ENCODE assay signal across 29 mouse cellular contexts in genomic region chr19:28970251-28970650, GRCm38 (mm10). TPM values are rescaled to one million over a fixed set of nuclear protein-coding genes. Genes with fewer than 3 reads are reported as not detected.
A peak's percentile ranks its signal among the peaks of the same experiment; 100 is the strongest.
DNase-seq lines count a peak whose midpoint lies in the region; ATAC-seq and TF ChIP-seq lines count a peak whose summit lies in the region.
"Had no signal": no experiment of that assay in that cellular context is flagged by ENCODE, and none has a peak within 500 bp of the region (broad histone marks: within the 10 kb centered on the region; RNA-seq: fewer than 3 reads in every experiment).

No protein-coding gene starts in this region.

- no peak for ATAC-seq in heart, embryonic 12.5 days (ENCODE audit: insufficient number of reproducible peaks, low FRiP score)
- no peak for ATAC-seq in megakaryocyte-erythroid progenitor cell, adult 5-6 weeks (replicated peaks; ENCODE audit: low FRiP score, low TSS enrichment, poor library complexity, severe bottlenecking)
- ATAC-seq: forebrain, embryonic 16.5 days; hindbrain, postnatal 0 days; intestine, embryonic 16.5 days; midbrain, embryonic 15.5 days had no signal

- whole genome bisulfite sequencing in heart, adult 2 months, result 41% methylated on average over 11 of the region's 11 CpGs
- WGBS in heart, embryonic 12.5 days, result 51% methylated on average over 11 of the region's 11 CpGs

- no peak for TF ChIP-seq CTCF in heart, adult 2 months (IDR thresholded peaks at IDR 0.05)

- H3K9ac ChIP-seq in heart, adult 2 months (ENCODE audit: low read depth, low read length), result no peak overlapping the region; the same call in 1 of the 2 replicates
- H3K9ac ChIP-seq in heart, embryonic 12.5 days, result no peak overlapping the region
- H3K9ac ChIP-seq: heart, embryonic 15.5 days; hindbrain, embryonic 12.5 days; kidney, embryonic 15.5 days; limb, embryonic 15.5 days; liver, embryonic 13.5 days; lung, embryonic 14.5 days; midbrain, embryonic 15.5 days had no signal

- peaks cover 12% of the 10 kb centered on the region for H3K4me1 ChIP-seq in heart, adult 2 months (ENCODE audit: control insufficient read depth, insufficient read depth, low read length)
- peaks cover 19% of the 10 kb centered on the region for H3K4me1 ChIP-seq in heart, embryonic 12.5 days (replicated peaks)

- no peak overlapping the region; the same call in 1 of the 2 replicates for H3K4me2 ChIP-seq in heart, embryonic 12.5 days
- H3K4me2 ChIP-seq: heart, embryonic 15.5 days; hindbrain, embryonic 12.5 days; kidney, embryonic 15.5 days; limb, embryonic 15.5 days; liver, embryonic 13.5 days; lung, embryonic 14.5 days; midbrain, embryonic 15.5 days had no signal

- H3K4me3 ChIP-seq in heart, adult 2 months, result no peak overlapping the region
- no peak overlapping the region for H3K4me3 ChIP-seq in heart, embryonic 12.5 days
- H3K4me3 ChIP-seq: erythroblast, embryonic 14.5 days; heart, embryonic 15.5 days; hindbrain, embryonic 12.5 days; kidney, embryonic 15.5 days; limb, embryonic 10.5 days; limb, embryonic 15.5 days; liver, embryonic 13.5 days; midbrain, embryonic 10.5 days; midbrain, embryonic 15.5 days had no signal

- no peaks in the 10 kb centered on the region for H3K9me3 ChIP-seq in heart, embryonic 12.5 days (replicated peaks)
- H3K9me3 ChIP-seq: heart, embryonic 15.5 days; hindbrain, embryonic 12.5 days; kidney, embryonic 15.5 days; limb, embryonic 10.5 days; limb, embryonic 15.5 days; liver, embryonic 13.5 days; midbrain, embryonic 10.5 days; midbrain, embryonic 15.5 days had no signal

- H3K27me3 ChIP-seq in heart, adult 2 months (ENCODE audit: control insufficient read depth, insufficient read depth, low read length), result no peaks in the 10 kb centered on the region
- H3K27me3 ChIP-seq in heart, embryonic 12.5 days (replicated peaks), result peaks cover 4% of the 10 kb centered on the region; the same call in 1 of the 2 replicates

- peak; percentile 34; the same call in 1 of the 2 replicates for TF ChIP-seq POLR2A in heart, adult 2 months (IDR thresholded peaks at IDR 0.05; ENCODE audit: insufficient read depth, low read depth, low read length)

- intact Hi-C loops in heart, adult 2 months (cut with DNase I), result loop anchor here (5.0 kb wide), 1 partner anchor 537 kb away; no protein-coding TSS in a partner anchor

- TF ChIP-seq EP300 in heart, adult 2 months (IDR thresholded peaks at IDR 0.05; ENCODE audit: insufficient read depth, low read depth, low read length), result 0 out of 2 replicates have a peak, but pooled peaks have one; percentile 7

- DNase-seq in heart, adult 2 months, result peak in 1 of 2 experiments; percentile 33
- peak; percentile 21 for DNase-seq in kidney, postnatal 36 days
- DNase-seq in kidney, adult 11 months, result no peak
- peak; percentile 15 for DNase-seq in lung, postnatal 25 days (ENCODE audit: low spot score)
- no peak for DNase-seq in lung, postnatal 14 days
- peak; percentile 40 for DNase-seq in lung, postnatal 36 days
- DNase-seq: adrenal gland, postnatal 25 days; B cell, adult 2 months; cerebellum, adult 18-20 months; cerebellum, postnatal 10 days; liver, embryonic 13.5 days; lung, embryonic 14.5 days; right cerebral cortex, adult 18-20 months; spleen, adult 18-20 months; thymus, postnatal 14 days had no signal

- no peaks in the 10 kb centered on the region for H3K79me2 ChIP-seq in heart, adult 2 months (replicated peaks; ENCODE audit: control insufficient read depth, insufficient read depth, low read length)

- peak overlapping the region; percentile 77 for H3K27ac ChIP-seq in heart, adult 2 months
- no peak overlapping the region for H3K27ac ChIP-seq in heart, embryonic 12.5 days (ENCODE audit: poor library complexity, severe bottlenecking)
- H3K27ac ChIP-seq: heart, embryonic 15.5 days; hindbrain, embryonic 12.5 days; hindbrain, postnatal 0 days; kidney, embryonic 15.5 days; limb, embryonic 10.5 days; limb, embryonic 15.5 days; liver, embryonic 13.5 days; midbrain, embryonic 10.5 days; midbrain, embryonic 15.5 days had no signal

- peaks cover 10% of the 10 kb centered on the region for H3K36me3 ChIP-seq in heart, adult 2 months (ENCODE audit: control insufficient read depth, insufficient read depth, low read length)
- no peaks in the 10 kb centered on the region for H3K36me3 ChIP-seq in heart, embryonic 12.5 days
- H3K36me3 ChIP-seq: heart, embryonic 15.5 days; hindbrain, embryonic 12.5 days; kidney, embryonic 15.5 days; limb, embryonic 10.5 days; limb, embryonic 15.5 days; liver, embryonic 13.5 days; midbrain, embryonic 10.5 days; midbrain, embryonic 15.5 days had no signal

RNA-seq across cellular contexts. Expression of gene 4430402I18Rik, which starts 2.7 kb away (rescaled TPM):
- 10 to 100 TPM; 22.6 to 27.0 TPM for total RNA-seq in heart, adult 2 months (2021)
- polyA plus RNA-seq in heart, adult 2 months (2012; rRNA removed), result 16.8 and 20.6 TPM in 2 replicates
- 6.0 and 6.6 TPM in 2 replicates for polyA plus RNA-seq in heart, embryonic 12.5 days (2016; fragmentation: Nextera tagmentation; extraction: Ambion mirVana)
- total RNA-seq in megakaryocyte-erythroid progenitor cell, adult 5-6 weeks (2014; fragmentation: Nextera tagmentation), result not detected in 2 replicates
- total RNA-seq in megakaryocyte-erythroid progenitor cell, adult 5-6 weeks (2017), result not detected in 2 replicates
- total RNA-seq: neutrophil, adult 5-6 weeks had no signal
- polyA plus RNA-seq: erythroblast, embryonic 14.5 days; limb, embryonic 10.5 days had no signal

RNA-seq across cellular contexts. Expression of gene Plpp6, which starts 6.5 kb away (rescaled TPM):
- 1 to 10 TPM; 6.6 to 7.4 TPM for total RNA-seq in heart, adult 2 months (2021)
- 4.9 and 6.6 TPM in 2 replicates for polyA plus RNA-seq in heart, adult 2 months (2012; rRNA removed)
- 8.9 and 9.3 TPM in 2 replicates for polyA plus RNA-seq in heart, embryonic 12.5 days (2016; fragmentation: Nextera tagmentation; extraction: Ambion mirVana)
- 3.5 and 6.2 TPM in 2 replicates for total RNA-seq in megakaryocyte-erythroid progenitor cell, adult 5-6 weeks (2014; fragmentation: Nextera tagmentation)
- total RNA-seq in megakaryocyte-erythroid progenitor cell, adult 5-6 weeks (2017), result 3.7 and 4.8 TPM in 2 replicates

RNA-seq across cellular contexts. Expression of gene Cdc37l1, which starts 19.9 kb away (rescaled TPM):
- total RNA-seq in heart, adult 2 months (2021), result 10 to 100 TPM; 68.6 to 80.4 TPM
- polyA plus RNA-seq in heart, adult 2 months (2012; rRNA removed), result 20.4 and 37.3 TPM in 2 replicates
- polyA plus RNA-seq in heart, embryonic 12.5 days (2016; fragmentation: Nextera tagmentation; extraction: Ambion mirVana), result 37.7 and 41.5 TPM in 2 replicates
- 38.7 and 48.9 TPM in 2 replicates for total RNA-seq in megakaryocyte-erythroid progenitor cell, adult 5-6 weeks (2014; fragmentation: Nextera tagmentation)
- 37.6 and 40.9 TPM in 2 replicates for total RNA-seq in megakaryocyte-erythroid progenitor cell, adult 5-6 weeks (2017)

Comparison
In these comparisons a context has a peak if more than half of its experiments do, and no peak if none do; other contexts are left out.
1. DNase-seq: peak in kidney, postnatal 36 days (2 of 2), lung, postnatal 25 days (single experiment) and lung, postnatal 36 days (single experiment); none in kidney, adult 11 months (single experiment) and lung, postnatal 14 days (single experiment).
2. RNA of gene 4430402I18Rik, which starts 2.7 kb away (total RNA-seq): 22.6 to 27.0 TPM in heart, adult 2 months; not detected in megakaryocyte-erythroid progenitor cell, adult 5-6 weeks; every median in the first group is over 10 times any median in the second.